Mouse (Mus musculus): ENCODE data around the gene Kalrn.

Gene Kalrn

GRCm38 (mm10) chr16:33953008-33953407 lies 620.3 kb downstream of the Kalrn start:
- DNase-seq: no peak

GRCm38 (mm10) chr16:33950830-33951229 lies 622.5 kb downstream of the Kalrn start:
- DNase-seq: peak; percentile 93

GRCm38 (mm10) chr16:33950386-33950785 lies 622.9 kb downstream of the Kalrn start:
- no peak for DNase-seq

GRCm38 (mm10) chr16:33947664-33948571 lies 625.4 kb downstream of the Kalrn start:
- no peak for DNase-seq

- no peak for DNase-seq
Measured at GRCm38 (mm10) chr16:33946021-33946420, 627.3 kb downstream of the Kalrn start.

GRCm38 (mm10) chr16:33944772-33945171 lies 628.6 kb downstream of the Kalrn start:
- DNase-seq: no peak

- DNase-seq: no peak
Measured at GRCm38 (mm10) chr16:33944126-33944525, 629.2 kb downstream of the Kalrn start.

GRCm38 (mm10) chr16:33943388-33943787 lies 629.9 kb downstream of the Kalrn start:
- DNase-seq: no peak

GRCm38 (mm10) chr16:33942341-33942740 lies 631.0 kb downstream of the Kalrn start:
- peak; percentile 63 for DNase-seq

- peak; percentile 57 for DNase-seq
Measured at GRCm38 (mm10) chr16:33941271-33941781, 632.0 kb downstream of the Kalrn start.

- no peak for DNase-seq
Measured at GRCm38 (mm10) chr16:33940095-33940494, 633.2 kb downstream of the Kalrn start.

- DNase-seq: no peak
Measured at GRCm38 (mm10) chr16:33939636-33940035, 633.7 kb downstream of the Kalrn start.

GRCm38 (mm10) chr16:33939133-33939531 lies 634.2 kb downstream of the Kalrn start:
- no peak for DNase-seq

GRCm38 (mm10) chr16:33938311-33939132 lies 634.8 kb downstream of the Kalrn start:
- DNase-seq: no peak

GRCm38 (mm10) chr16:33937567-33937966 lies 635.8 kb downstream of the Kalrn start:
- peak; percentile 77 for DNase-seq

GRCm38 (mm10) chr16:33936885-33937284 lies 636.4 kb downstream of the Kalrn start:
- no peak for DNase-seq

GRCm38 (mm10) chr16:33935407-33935785 lies 637.9 kb downstream of the Kalrn start:
- no peak for DNase-seq

- DNase-seq: peak; percentile 66
Measured at GRCm38 (mm10) chr16:33934701-33935406, 638.5 kb downstream of the Kalrn start.

- no peak for DNase-seq
Measured at GRCm38 (mm10) chr16:33933411-33933810, 639.9 kb downstream of the Kalrn start.

GRCm38 (mm10) chr16:33932126-33932525 lies 641.2 kb downstream of the Kalrn start:
- no peak for DNase-seq

- no peak for DNase-seq
Measured at GRCm38 (mm10) chr16:33931682-33932081, 641.6 kb downstream of the Kalrn start.

GRCm38 (mm10) chr16:33930785-33931184 lies 642.5 kb downstream of the Kalrn start:
- no peak for DNase-seq

All from lung, postnatal 14 days (tissue).